Mouse (Mus musculus): ENCODE results near the gene Rnf40. TPM values are rescaled to one million over a fixed set of nuclear protein-coding genes. Genes with fewer than 3 reads are reported as not detected.

Gene Rnf40
- polyA plus RNA-seq, 1 experiment from 2014 or later: 32.4 TPM

GRCm38 (mm10) chr7:127586149-127586548, 2.4 kb upstream of the Rnf40 start:
- Histone ChIP-seq H3K9me3 (replicated peaks; ENCODE audit: low read length) (no peaks in the 10 kb centered on the region), H3K36me3 (ENCODE audit: insufficient read depth, low read length) (peaks cover 28% of the 10 kb centered on the region), H3K4me1 (replicated peaks; ENCODE audit: insufficient read depth, low read length) (peaks cover 5% of the 10 kb centered on the region; the same call in 1 of the 2 replicates), H3K4me2 (ENCODE audit: low read length) (no peak overlapping the region), H3K27me3 (ENCODE audit: insufficient read depth, low read length) (no peaks in the 10 kb centered on the region), H3K9ac (ENCODE audit: low read depth, low read length) (no peak overlapping the region), H3K4me3 (replicated peaks; ENCODE audit: low read depth, low read length) (no peak overlapping the region), H3K27ac (no peak overlapping the region)
- TF ChIP-seq CTCF (IDR thresholded peaks at IDR 0.05; ENCODE audit: low read depth): no peak
- DNase-seq (ENCODE audit: low spot score) (no peak), ATAC-seq (replicated peaks; ENCODE audit: low FRiP score, low read depth) (no peak)
- 84% methylated on average over 6 of the region's 6 CpGs for WGBS

GRCm38 (mm10) chr7:127587196-127587595, 1.4 kb upstream of the Rnf40 start:
- no peak for TF ChIP-seq CTCF (IDR thresholded peaks at IDR 0.05; ENCODE audit: low read depth)
- H3K4me1 ChIP-seq (replicated peaks; ENCODE audit: insufficient read depth, low read length): peaks cover 5% of the 10 kb centered on the region; the same call in 1 of the 2 replicates
- WGBS: 52% methylated on average over 5 of the region's 5 CpGs
- no peaks in the 10 kb centered on the region for H3K9me3 ChIP-seq (replicated peaks; ENCODE audit: low read length)
- H3K4me2 ChIP-seq (ENCODE audit: low read length): peak overlapping the region; percentile 85
- H3K27ac ChIP-seq: no peak overlapping the region
- H3K4me3 ChIP-seq (replicated peaks; ENCODE audit: low read depth, low read length): peak overlapping the region; percentile 82; the same call in 1 of the 2 replicates
- ATAC-seq (replicated peaks; ENCODE audit: low FRiP score, low read depth) (no peak), DNase-seq (ENCODE audit: low spot score) (no peak)
- H3K36me3 ChIP-seq (ENCODE audit: insufficient read depth, low read length): peaks cover 36% of the 10 kb centered on the region
- H3K9ac ChIP-seq (ENCODE audit: low read depth, low read length): peak overlapping the region; percentile 43; the same call in 1 of the 2 replicates
- no peaks in the 10 kb centered on the region for H3K27me3 ChIP-seq (ENCODE audit: insufficient read depth, low read length)

GRCm38 (mm10) chr7:127588901-127589300, 334 bp downstream of the Rnf40 start:
- no peak for ATAC-seq (replicated peaks; ENCODE audit: low FRiP score, low read depth)
- peaks cover 36% of the 10 kb centered on the region for H3K36me3 ChIP-seq (ENCODE audit: insufficient read depth, low read length)
- H3K27me3 ChIP-seq (ENCODE audit: insufficient read depth, low read length): no peaks in the 10 kb centered on the region
- H3K9ac ChIP-seq (ENCODE audit: low read depth, low read length): peak overlapping the region; percentile 82
- DNase-seq (ENCODE audit: low spot score): no peak
- H3K9me3 ChIP-seq (replicated peaks; ENCODE audit: low read length): no peaks in the 10 kb centered on the region
- H3K4me1 ChIP-seq (replicated peaks; ENCODE audit: insufficient read depth, low read length): peaks cover 5% of the 10 kb centered on the region; the same call in 1 of the 2 replicates
- peak overlapping the region; percentile 67; the same call in 1 of the 2 replicates for H3K27ac ChIP-seq
- TF ChIP-seq CTCF (IDR thresholded peaks at IDR 0.05; ENCODE audit: low read depth): no peak
- 5% methylated on average over 29 of the region's 29 CpGs for WGBS
- peak overlapping the region; percentile 82 for H3K4me3 ChIP-seq (replicated peaks; ENCODE audit: low read depth, low read length)
- H3K4me2 ChIP-seq (ENCODE audit: low read length): peak overlapping the region; percentile 79

GRCm38 (mm10) chr7:127589637-127590036, 1.1 kb downstream of the Rnf40 start:
- no peaks in the 10 kb centered on the region for H3K9me3 ChIP-seq (replicated peaks; ENCODE audit: low read length)
- DNase-seq (ENCODE audit: low spot score) (no peak), ATAC-seq (replicated peaks; ENCODE audit: low FRiP score, low read depth) (no peak)
- no peak overlapping the region for H3K27ac ChIP-seq
- H3K4me3 ChIP-seq (replicated peaks; ENCODE audit: low read depth, low read length): peak overlapping the region; percentile 82
- 77% methylated on average over 9 of the region's 9 CpGs for WGBS
- no peaks in the 10 kb centered on the region for H3K27me3 ChIP-seq (ENCODE audit: insufficient read depth, low read length)
- peak overlapping the region; percentile 79 for H3K4me2 ChIP-seq (ENCODE audit: low read length)
- peaks cover 42% of the 10 kb centered on the region for H3K36me3 ChIP-seq (ENCODE audit: insufficient read depth, low read length)
- TF ChIP-seq CTCF (IDR thresholded peaks at IDR 0.05; ENCODE audit: low read depth): no peak
- H3K4me1 ChIP-seq (replicated peaks; ENCODE audit: insufficient read depth, low read length): peaks cover 5% of the 10 kb centered on the region; the same call in 1 of the 2 replicates
- H3K9ac ChIP-seq (ENCODE audit: low read depth, low read length): 0 out of 2 replicates have a peak overlapping the region, but pooled peaks have one; percentile 82

- ATAC-seq (replicated peaks; ENCODE audit: low FRiP score, low read depth) (no peak), DNase-seq (ENCODE audit: low spot score) (no peak)
- Histone ChIP-seq H3K9me3 (replicated peaks; ENCODE audit: low read length) (no peaks in the 10 kb centered on the region), H3K36me3 (ENCODE audit: insufficient read depth, low read length) (peaks cover 57% of the 10 kb centered on the region), H3K27me3 (ENCODE audit: insufficient read depth, low read length) (no peaks in the 10 kb centered on the region), H3K9ac (ENCODE audit: low read depth, low read length) (no peak overlapping the region), H3K27ac (no peak overlapping the region), H3K4me2 (ENCODE audit: low read length) (no peak overlapping the region), H3K4me1 (replicated peaks; ENCODE audit: insufficient read depth, low read length) (peaks cover 5% of the 10 kb centered on the region; the same call in 1 of the 2 replicates), H3K4me3 (replicated peaks; ENCODE audit: low read depth, low read length) (no peak overlapping the region)
- 91% methylated on average over 10 of the region's 10 CpGs for WGBS
- TF ChIP-seq CTCF (IDR thresholded peaks at IDR 0.05; ENCODE audit: low read depth): no peak
Measured at GRCm38 (mm10) chr7:127591108-127591507, 2.5 kb downstream of the Rnf40 start.

GRCm38 (mm10) chr7:127592575-127592974, 4.0 kb downstream of the Rnf40 start:
- 89% methylated on average over 14 of the region's 14 CpGs for WGBS
- no peak for TF ChIP-seq CTCF (IDR thresholded peaks at IDR 0.05; ENCODE audit: low read depth)
- ATAC-seq (replicated peaks; ENCODE audit: low FRiP score, low read depth): no peak

GRCm38 (mm10) chr7:127596747-127597146, 8.2 kb downstream of the Rnf40 start:
- Histone ChIP-seq H3K9ac (ENCODE audit: low read depth, low read length) (no peak overlapping the region), H3K4me3 (replicated peaks; ENCODE audit: low read depth, low read length) (no peak overlapping the region), H3K4me1 (replicated peaks; ENCODE audit: insufficient read depth, low read length) (no peaks in the 10 kb centered on the region), H3K9me3 (replicated peaks; ENCODE audit: low read length) (no peaks in the 10 kb centered on the region), H3K27me3 (ENCODE audit: insufficient read depth, low read length) (no peaks in the 10 kb centered on the region), H3K27ac (no peak overlapping the region), H3K36me3 (ENCODE audit: insufficient read depth, low read length) (peaks cover 96% of the 10 kb centered on the region), H3K4me2 (ENCODE audit: low read length) (no peak overlapping the region)
- WGBS: 95% methylated on average over 17 of the region's 17 CpGs
- DNase-seq (ENCODE audit: low spot score) (no peak), ATAC-seq (replicated peaks; ENCODE audit: low FRiP score, low read depth) (no peak)
- no peak for TF ChIP-seq CTCF (IDR thresholded peaks at IDR 0.05; ENCODE audit: low read depth)

More at GRCm38 (mm10) chr7:127592575-127592974, 4.0 kb downstream of the Rnf40 start:
- Histone ChIP-seq H3K4me1 (replicated peaks; ENCODE audit: insufficient read depth, low read length) (peaks cover 5% of the 10 kb centered on the region; the same call in 1 of the 2 replicates), H3K4me3 (replicated peaks; ENCODE audit: low read depth, low read length) (no peak overlapping the region), H3K27me3 (ENCODE audit: insufficient read depth, low read length) (no peaks in the 10 kb centered on the region), H3K9me3 (replicated peaks; ENCODE audit: low read length) (no peaks in the 10 kb centered on the region), H3K4me2 (ENCODE audit: low read length) (no peak overlapping the region), H3K9ac (ENCODE audit: low read depth, low read length) (no peak overlapping the region), H3K36me3 (ENCODE audit: insufficient read depth, low read length) (peaks cover 71% of the 10 kb centered on the region), H3K27ac (no peak overlapping the region)
- DNase-seq (ENCODE audit: low spot score): no peak

All from kidney, postnatal 0 days (tissue).